Mouse (Mus musculus) adrenal gland, adult 8-10 months (tissue): ENCODE measurements around the gene Smtnl1. TPM values are rescaled to one million over a fixed set of nuclear protein-coding genes. Genes with fewer than 3 reads are reported as not detected.

ENCODE experiments used
- DNase-seq: peaks from one replicate; pipeline ENCODE4 v3.0.0; 2022
- total RNA-seq, 4 experiments: library from RNA; stranded (reverse); gene quantifications; 2 replicates each; pipeline ENCODE4 v1.2.4; 2022

The Smtnl1 gene
- total RNA-seq, 4 experiments from 2014 or later = not detected

DNA sequence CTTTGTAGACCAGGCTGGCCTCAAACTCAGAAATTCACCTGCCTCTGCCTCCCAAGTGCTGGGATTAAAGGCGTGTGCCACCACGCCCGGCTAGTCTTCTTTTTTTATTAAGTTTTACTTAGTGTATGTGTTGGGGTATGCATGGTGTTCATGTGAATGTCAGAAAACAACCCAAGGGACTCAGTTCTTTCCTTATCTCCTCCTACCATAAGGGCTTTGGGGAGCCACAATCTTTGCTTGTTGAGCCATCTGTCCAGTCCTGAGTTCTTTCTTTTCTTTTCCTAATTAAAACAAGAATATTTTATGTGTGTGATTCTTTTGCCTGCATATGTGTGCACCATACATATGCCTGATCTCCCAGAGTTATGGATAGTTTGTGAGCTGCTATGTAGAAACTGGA, 29.3 kb downstream of the Smtnl1 start:
- DNase-seq = no peak

DNA sequence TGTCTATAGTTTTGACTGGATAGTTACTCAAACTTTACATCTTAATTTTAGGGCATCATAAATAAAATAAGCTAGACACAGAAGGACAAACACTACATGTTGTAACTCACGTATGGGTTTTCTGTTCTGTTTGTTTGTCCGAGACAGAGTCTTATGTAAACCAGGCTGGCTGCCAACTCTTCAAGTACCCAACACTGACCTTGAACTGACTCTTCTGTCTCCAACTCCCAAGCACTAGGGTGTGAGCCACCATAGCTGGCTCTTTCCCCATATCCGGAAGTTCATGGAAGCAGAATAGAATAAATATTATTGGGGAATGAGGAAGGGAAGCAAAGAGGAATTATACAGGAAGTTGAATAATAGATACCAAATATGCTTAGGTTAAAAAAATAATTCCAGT, 29.9 kb downstream of the Smtnl1 start:
- DNase-seq = peak; percentile 27

DNA sequence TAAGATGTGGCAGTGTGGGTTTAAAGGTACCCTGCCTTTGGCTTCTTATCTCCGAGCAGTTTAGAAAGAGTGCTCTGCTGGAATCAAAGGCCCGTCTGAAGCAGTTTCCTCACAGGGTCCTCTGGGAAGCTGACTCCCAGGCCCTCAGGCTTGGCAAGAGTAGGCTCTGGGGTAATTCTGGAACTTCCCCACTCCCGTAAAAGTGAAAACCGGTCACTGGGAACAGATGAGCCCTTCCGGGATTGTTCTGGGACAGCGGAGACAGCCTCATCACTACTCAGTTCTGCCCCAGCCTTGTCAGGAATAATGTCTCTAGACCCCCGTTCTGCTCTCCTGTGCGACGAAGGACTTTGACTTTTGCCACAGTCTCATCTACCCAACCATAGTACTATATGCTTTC, 32.0 kb downstream of the Smtnl1 start:
- no peak for DNase-seq

DNA sequence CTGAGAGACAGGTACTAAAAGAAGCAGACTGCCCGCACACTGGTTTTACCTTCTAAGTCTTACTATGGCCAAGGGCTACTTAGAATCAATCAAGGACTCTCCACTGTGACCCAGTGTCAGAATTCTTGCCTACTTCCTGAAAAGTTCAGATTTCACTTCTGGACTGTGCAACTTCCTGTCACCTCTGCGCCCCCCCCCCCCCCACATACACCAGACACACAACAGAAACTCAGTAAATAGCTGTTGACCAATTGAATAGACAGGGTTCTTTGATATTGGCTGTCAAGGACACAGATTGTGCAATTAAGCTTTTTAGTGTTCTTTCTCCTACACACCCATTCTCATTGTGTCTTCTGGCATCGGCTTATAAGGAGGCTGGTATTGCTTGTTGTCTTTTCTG, 34.1 kb downstream of the Smtnl1 start:
- no peak for DNase-seq

DNA sequence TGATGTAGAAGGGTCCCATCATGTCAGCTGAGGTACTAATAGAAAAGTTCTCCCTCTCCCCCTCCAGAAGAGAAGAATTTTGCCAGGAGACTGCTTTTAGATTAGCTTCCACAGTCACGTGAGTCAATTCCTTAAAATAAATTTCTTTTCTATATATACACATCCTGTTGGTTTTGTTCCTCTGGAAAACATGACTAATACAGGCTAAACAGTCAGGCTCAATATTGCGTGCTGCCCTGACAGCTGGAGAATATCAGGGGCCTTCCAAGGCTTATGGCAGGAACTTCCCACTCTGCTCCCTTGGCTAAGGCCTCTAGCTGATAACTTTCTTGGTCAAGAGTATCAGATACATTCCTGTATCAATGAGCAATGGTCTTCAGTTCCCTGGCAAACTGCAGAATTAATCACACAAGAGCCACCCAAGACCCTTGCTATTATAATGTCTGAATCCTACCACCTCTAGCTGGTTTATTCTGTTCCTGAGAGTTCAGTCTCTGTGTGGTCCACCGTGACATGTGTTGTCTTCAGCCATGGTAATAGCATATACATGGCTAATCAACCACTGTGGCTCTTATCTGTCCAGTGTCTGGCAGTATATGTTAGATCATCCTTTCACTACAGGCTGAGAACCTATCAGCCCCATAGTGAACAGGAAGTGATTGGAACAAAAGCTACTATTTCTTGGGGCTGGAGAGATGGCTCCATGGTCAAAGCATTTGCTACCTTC, 38.4 kb downstream of the Smtnl1 start:
- DNase-seq = no peak

DNA sequence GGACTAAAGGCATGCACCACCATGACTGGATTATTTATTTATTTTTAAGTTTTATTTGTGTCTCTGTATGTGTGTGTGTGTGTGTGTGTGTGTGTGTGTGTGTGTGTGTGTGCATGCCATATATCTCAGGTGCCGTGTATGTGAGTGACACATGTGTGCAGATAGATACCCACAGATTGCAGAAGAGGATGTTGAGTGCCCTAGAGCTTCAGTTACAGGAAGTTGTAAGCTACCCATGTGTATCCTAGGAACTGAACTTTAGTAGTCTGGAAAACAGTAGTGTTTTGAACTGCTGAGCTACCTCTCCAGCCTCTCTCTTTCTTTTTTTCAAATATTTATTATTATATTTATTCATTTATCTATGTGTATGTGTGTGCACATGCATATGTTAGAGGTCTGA, 39.1 kb downstream of the Smtnl1 start:
- no peak for DNase-seq

DNA sequence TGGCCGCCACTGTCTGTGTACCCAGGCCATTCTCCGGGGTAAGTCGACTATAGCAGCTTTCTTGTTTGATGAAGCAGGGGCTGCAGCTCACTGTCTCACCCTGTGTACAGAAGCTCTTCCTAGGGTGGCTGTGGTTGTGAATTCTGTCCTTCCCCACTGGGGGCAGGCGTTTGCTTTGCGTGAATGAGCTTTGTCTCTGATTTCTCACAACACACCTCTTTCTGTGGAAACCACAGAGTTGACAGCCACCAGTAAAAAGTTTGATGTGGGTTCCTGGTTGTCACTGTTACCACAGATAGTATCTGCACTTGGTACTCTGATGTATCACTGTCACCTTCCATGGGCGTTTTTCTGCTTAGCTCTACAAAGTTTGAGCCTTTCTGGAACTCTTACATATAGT, 43.2 kb downstream of the Smtnl1 start:
- no peak for DNase-seq

DNA sequence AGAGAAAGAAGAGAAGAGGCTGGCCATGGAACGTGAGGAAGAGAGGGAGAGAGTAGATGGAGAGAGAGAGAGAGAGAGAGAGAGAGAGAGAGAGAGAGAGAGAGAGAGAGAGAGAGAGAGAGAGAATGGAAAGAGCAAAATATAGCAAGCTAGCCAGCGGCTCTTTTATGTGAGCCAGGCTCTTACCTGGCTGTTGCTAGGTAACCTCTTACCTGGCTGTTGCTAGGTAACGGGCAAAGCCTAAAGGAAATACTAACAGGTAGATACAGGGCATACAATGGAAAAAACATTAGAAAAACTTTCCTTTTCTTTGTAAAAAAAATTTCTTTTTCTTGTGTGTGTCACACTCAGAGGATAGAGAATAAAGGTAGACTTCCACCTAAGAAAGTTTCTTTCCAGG, 44.7 kb downstream of the Smtnl1 start:
- no peak for DNase-seq

DNA sequence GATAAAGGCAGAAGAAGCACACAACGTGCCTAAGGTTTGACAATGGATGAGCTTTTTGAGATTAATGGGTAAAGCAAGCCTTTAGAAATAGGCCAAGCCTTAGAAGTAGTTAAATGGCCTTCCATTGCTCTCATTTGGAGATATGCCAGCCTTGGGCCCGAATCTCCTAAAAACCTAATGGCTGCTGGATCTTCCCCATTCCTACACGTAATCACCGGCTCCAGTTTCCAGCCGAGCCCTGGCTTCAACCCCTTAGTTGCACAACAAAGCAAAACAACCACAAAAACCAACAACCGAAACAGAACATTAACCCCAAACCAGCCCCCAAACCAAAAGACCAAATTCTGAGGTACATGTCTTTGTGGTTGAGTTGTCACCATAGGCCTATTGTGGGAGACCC, 46.8 kb downstream of the Smtnl1 start:
- no peak for DNase-seq

DNA sequence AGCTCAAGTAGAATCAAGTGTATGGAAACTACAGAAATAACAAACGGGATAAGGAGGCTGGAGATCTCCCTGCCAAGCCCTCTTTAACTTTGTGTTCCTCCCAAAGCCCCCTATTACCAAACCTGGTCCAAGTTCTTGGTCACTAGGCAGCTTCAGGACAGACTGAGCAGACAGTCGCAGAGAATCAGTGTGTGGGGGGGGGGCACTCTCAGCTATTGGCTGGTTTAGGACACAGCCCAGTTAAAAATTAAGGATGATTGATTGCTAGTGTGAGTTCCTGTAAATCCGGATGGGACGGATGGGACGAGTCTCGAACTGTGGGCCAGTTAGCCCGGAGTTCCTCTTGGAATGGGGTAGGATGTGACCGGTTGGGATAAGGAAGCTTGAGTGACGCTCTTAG, 47.2 kb downstream of the Smtnl1 start, which contains the start of gene Serping1:
Gene Serping1, minus strand, starts transcription at position 204 of the 400 bp plus-strand sequence.
- DNase-seq = no peak

DNA sequence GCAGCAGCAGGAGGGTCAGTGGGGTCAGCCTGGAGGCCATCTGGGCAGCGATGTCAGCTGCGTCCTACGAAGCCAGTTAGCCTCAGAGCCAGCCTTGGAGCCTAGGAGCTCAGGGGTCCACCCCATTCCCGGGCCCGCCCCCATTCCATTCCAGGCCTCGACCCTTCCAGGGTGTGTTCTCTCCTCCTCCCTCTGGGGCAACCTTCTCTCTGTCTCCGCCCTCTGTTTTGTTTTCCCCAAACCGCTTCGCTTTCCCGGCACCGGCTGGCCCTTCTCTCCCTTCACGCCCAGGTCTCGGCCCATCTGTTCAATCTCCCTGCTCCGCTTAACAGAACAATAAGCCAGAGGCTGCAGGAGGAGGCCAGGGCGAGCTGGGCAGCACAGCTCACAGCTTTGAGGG, 47.7 kb downstream of the Smtnl1 start:
- peak; percentile 33 for DNase-seq

DNA sequence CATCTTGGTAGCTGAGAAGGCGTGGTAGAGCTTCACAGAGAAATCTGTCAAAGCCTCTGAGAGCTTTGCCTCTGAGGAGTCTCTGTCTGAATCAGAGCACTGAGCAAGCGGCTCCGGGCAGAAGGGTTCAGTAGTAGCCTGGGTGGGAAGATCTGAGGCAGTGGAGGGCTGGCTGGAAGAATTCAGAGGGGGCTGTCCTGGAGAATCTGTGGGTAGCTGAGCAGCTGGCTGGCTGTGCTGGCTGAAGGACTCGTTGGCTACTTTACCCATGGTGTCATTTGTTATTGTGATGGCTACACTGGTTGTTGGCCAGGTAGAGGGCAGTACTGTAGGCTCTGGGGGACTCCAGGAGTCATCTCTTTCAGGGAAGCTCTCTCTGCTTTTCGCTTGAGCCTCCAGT, 49.3 kb downstream of the Smtnl1 start:
- no peak for DNase-seq

DNA sequence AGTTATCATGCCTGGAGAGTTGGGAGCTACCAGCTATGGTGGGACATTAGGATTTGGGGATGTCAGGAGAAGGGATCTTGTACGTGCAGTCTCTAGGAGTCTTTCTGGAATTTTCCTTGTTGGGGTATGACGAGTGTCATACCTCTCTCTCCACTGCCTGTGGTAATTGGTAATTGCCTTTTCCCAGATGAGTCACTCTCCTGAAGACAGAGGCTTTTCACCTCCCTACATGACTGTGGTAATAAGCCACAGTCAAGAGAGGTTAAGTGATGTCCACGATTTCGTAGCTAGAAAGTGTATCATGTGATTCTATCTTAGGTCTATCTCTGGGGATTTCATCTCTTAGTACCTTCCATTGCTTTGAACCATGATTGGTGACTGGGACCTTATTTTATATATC, 50.0 kb downstream of the Smtnl1 start:
- DNase-seq = no peak

DNA sequence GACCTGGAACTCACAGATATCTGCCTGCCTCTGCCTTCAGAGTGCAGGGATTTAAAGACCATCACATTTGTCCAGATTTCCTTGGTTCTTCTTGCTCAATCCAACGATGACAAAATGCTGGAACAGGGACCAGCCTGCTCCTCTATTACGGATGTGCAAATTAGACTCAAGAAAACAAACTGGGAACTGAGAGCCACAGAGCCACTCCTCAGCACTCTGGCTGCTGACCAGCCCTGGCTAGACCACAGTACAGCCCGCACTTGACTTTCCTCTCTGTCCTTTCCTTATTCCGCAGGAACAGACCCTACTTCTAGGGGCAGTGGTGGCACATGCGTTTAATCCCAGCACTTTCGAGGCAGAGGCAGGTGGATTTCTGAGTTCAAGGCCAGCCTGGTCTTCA, 52.0 kb downstream of the Smtnl1 start:
- DNase-seq = no peak

DNA sequence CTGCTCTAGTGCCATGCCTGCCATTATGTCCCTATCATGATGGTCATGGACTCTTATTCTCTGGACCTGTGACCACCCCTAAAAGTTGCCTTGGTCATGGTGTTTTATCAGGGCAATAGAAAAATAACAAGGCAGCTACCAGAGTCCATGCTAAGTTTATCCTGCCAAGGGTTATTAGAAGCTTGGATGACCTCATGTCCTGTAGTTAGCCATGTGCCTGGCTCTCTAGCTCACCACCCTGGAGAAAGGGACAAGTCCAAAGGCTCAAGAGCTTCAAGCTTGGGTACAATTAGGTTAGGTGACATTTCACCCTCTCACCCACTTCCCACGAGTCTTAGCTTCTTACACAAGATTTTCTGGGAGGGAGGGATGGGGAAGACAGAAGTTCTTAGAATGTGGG, 59.6 kb downstream of the Smtnl1 start:
- no peak for DNase-seq

DNA sequence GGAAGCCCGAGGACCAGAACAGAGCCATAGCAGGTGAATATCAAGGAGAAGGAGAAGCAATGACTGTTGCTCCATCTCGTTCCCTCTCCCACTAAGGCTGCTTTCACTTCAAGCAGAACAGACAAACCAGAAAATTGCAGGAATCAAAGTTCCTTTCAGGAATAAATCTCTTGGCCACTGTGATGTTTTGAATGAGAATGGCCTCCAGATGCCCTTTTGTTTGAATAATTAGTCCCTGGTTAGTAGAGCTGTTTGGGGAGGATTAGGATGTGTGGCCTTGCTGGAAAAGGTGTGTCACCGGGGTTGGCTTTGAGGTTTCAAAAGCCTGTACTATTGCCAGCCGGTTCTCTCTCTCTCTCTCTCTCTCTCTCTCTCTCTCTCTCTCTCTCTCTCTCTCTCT, 60.2 kb downstream of the Smtnl1 start:
- DNase-seq = no peak

DNA sequence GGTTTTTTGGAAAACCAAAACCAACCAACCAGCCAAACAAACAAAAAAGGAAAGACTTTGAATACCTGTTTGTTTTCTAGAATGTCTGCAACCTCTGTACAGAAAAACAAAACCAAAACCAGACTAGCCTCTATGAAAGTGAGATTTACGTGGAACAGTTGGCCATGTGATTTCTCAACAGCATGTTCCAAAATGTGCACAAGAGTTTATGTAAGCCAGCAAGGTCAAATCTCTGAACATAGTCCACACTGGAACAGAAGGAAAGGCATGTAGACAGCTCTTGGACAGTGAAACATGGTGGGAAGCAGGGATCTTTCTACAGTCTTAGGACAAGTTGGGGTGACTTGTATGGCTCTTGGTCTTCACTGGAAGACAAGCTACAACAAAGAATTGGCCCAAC, 60.6 kb downstream of the Smtnl1 start:
- DNase-seq = no peak

DNA sequence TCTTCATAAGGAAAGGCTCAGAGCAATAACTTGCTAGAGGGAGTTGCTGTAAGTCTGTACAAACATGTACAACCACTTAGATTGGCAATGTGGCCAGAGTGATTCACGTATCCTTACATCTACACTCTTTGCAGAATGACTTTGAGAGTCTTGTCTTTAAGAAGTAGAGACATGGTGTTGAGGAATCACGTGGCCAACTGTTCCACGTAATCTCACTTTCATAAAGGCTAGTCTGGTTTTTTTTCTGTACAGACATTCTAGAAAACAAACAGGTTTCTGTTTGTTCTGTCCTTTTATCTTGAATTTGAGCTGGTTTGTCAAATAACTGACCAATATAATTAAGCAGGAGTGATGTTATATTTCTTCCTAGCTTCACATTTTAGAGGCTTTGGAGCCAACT, 61.1 kb downstream of the Smtnl1 start:
- no peak for DNase-seq

Other genes with a start within 250 kb of the Smtnl1 start
- 100 to 1,000 TPM; 125 to 161 (median 155) TPM for gene Ctnnd1, start 171.9 kb downstream of the Smtnl1 start, total RNA-seq
- under 1 TPM in 2 of 4 experiments, not detected in 2; 0.10 to 0.12 TPM for gene Btbd18, start 163.6 kb downstream of the Smtnl1 start, total RNA-seq
- 10 to 100 TPM; 31.8 to 49.5 (median 35.8) TPM for gene Selenoh, start 151.9 kb downstream of the Smtnl1 start, total RNA-seq
- not detected for gene Gm28635, start 144.6 kb downstream of the Smtnl1 start, total RNA-seq
- gene Med19, start 144.2 kb downstream of the Smtnl1 start, total RNA-seq = 10 to 100 TPM; 21.1 to 30.7 (median 26.0) TPM
- 100 to 1,000 TPM; 161 to 203 (median 188) TPM for gene Tmx2, start 143.5 kb downstream of the Smtnl1 start, total RNA-seq
- 10 to 100 TPM; 58.8 to 72.1 (median 62.7) TPM for gene Zdhhc5, start 107.5 kb downstream of the Smtnl1 start, total RNA-seq
- gene Clp1, start 95.3 kb downstream of the Smtnl1 start, total RNA-seq = 10 to 100 TPM; 12.6 to 15.2 (median 14.3) TPM
- gene Ypel4, start 88.6 kb downstream of the Smtnl1 start, total RNA-seq = 10 to 100 TPM in 2 of 4 experiments, 1 to 10 TPM in 2; 4.5 to 11.8 (median 9.7) TPM
- gene Gm19426, start 79.0 kb downstream of the Smtnl1 start, total RNA-seq = 1 to 10 TPM; 1.7 to 4.3 (median 2.8) TPM
- 100 to 1,000 TPM in 1 of 4 experiments, 10 to 100 TPM in 3; 80.5 to 116 (median 91.7) TPM for gene Serping1, start 47.2 kb downstream of the Smtnl1 start, total RNA-seq
- gene Ube2l6, start 23.8 kb downstream of the Smtnl1 start, total RNA-seq = 10 to 100 TPM; 13.3 to 20.7 (median 15.2) TPM
- 10 to 100 TPM; 28.2 to 43.5 (median 39.5) TPM for gene Timm10, start 4.3 kb upstream of the Smtnl1 start, total RNA-seq
- gene Slc43a1, start 16.2 kb upstream of the Smtnl1 start, total RNA-seq = 1 to 10 TPM; 3.0 to 7.5 (median 5.5) TPM
- gene Rtn4rl2, start 64.1 kb upstream of the Smtnl1 start, total RNA-seq = 1 to 10 TPM; 1.2 to 1.8 (median 1.6) TPM
- 10 to 100 TPM; 63.1 to 81.5 (median 75.7) TPM for gene Slc43a3, start 113.9 kb upstream of the Smtnl1 start, total RNA-seq
- not detected for gene Prg2, start 157.8 kb upstream of the Smtnl1 start, total RNA-seq
- gene Prg3, start 165.6 kb upstream of the Smtnl1 start, total RNA-seq = not detected
- 100 to 1,000 TPM; 130 to 156 (median 142) TPM for gene Ssrp1, start 214.6 kb upstream of the Smtnl1 start, total RNA-seq
- gene P2rx3, start 214.8 kb upstream of the Smtnl1 start, total RNA-seq = 1 to 10 TPM in 3 of 4 experiments, under 1 TPM in 1; 0.83 to 1.8 (median 1.3) TPM
- 100 to 1,000 TPM; 103 to 135 (median 120) TPM for gene Tnks1bp1, start 225.4 kb upstream of the Smtnl1 start, total RNA-seq